Mouse (Mus musculus) bone marrow, adult 2 months (tissue): Measurements from ENCODE around the gene Mlana. TPM values are rescaled to one million over a fixed set of nuclear protein-coding genes. Genes with fewer than 3 reads are reported as not detected.

Experiments used
- H3K27ac ChIP-seq: fragments of 200-500 bp; 2 replicates; pipeline ENCODE4 v1.5.1; 2012; ENCODE audit warnings: low read depth, mild to moderate bottlenecking, control low read depth, inconsistent platforms, low read length; ENCODE audit not compliant: control insufficient read depth, poor library complexity, insufficient read depth
- H3K4me1 ChIP-seq: fragments of 200-500 bp; 2 replicates; pipeline ENCODE4 v1.6.1; 2011; ENCODE audit warnings: low read length; ENCODE audit not compliant: control insufficient read depth, insufficient read depth
- H3K4me3 ChIP-seq: fragments of 200-500 bp; replicated peaks from 2 replicates; pipeline ENCODE3; 2011; ENCODE audit warnings: mild to moderate bottlenecking, low read depth, low read length, control low read depth; ENCODE audit not compliant: control insufficient read depth
- CTCF ChIP-seq: fragments of 200-500 bp; IDR thresholded peaks from 2 replicates; pipeline ENCODE4 v1.5.1; 2011; ENCODE audit warnings: low read length, control low read depth; ENCODE audit not compliant: control insufficient read depth, insufficient read depth
- POLR2A ChIP-seq: fragments of 200-500 bp; IDR thresholded peaks from 2 replicates; pipeline ENCODE4 v1.6.1; 2011; ENCODE audit warnings: low read depth, mild to moderate bottlenecking, control low read depth, low read length, borderline replicate concordance; ENCODE audit not compliant: control insufficient read depth
- WGBS: fragments of 180-500 bp; shearing (Covaris S2); methylation state at CpG from one replicate; pipeline ENCODE4 v1.1.7; 2018; 5-methylcytosine and 5-hydroxymethylcytosine counted together
- polyA plus RNA-seq: library from polyadenylated mRNA; stranded (reverse); fragments of >200 nt; gene quantifications from 2 replicates; pipeline ENCODE4 v1.2.4, GENCODE M21; 2011; ENCODE audit warnings: low replicate concordance; ENCODE audit not compliant: missing spikeins, insufficient read depth, insufficient read length

Mlana gene
- polyA plus RNA-seq, 1 experiment = not detected

DNA sequence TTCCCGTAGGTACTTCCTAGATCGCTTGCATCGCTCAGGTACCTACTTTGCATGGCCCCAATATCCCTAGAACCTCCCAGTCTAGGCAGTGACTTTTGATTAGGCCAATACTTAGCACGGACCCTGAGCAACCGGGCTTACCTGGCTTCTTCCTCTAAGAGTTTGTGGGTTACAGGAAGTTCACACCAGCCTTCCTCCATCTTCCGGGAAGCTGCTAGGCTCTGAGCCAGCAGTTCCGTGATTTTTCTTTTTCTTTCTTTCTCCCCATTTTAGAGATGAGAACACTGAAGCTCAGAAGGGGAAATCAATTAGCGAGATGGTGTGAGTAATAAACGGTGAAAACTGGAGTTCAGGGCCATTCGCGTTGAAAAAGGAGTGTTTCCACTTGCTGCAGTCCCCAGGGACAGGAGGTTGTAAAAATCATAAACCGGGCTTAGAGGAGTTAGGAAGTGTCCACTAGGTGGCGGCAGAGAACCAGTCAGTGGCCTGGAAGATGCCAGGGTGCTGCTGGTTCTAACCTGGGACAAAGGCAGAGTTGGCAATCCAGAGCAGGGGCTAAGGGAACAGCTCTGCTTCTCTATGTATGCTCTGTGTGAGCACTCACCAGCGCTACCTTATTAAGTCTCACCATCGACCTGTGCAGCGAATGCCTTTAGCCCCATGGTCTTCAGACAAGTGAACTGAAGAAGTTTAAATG lies 13.6 kb upstream of the Mlana start:
- TF ChIP-seq CTCF (peak; percentile 84), POLR2A (no peak)
- H3K4me1 ChIP-seq = no peaks in the 10 kb centered on the region
- H3K4me3 ChIP-seq = no peak overlapping the region
- no peak overlapping the region for H3K27ac ChIP-seq
- 53% methylated on average over 16 of the region's 16 CpGs for WGBS

DNA sequence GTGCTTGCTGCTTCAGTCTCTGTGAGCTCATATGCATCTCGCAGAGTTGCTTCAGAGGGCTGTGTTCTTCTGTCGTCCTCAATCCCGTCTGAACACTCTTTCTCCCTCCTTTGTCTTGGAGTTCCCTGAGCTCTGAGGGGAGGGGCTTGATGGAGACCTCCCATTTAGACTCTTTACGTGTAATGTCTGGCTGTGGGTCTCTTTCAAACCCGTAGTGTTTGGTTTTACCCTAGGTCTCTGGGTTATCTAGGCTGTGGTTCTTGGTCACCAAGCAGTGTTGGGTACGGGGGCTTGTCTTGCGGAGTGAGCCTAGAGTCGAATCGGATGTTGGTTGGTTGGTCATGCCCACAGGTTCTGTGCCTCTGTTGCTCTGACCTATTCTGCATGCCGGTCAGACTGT lies 2.6 kb upstream of the Mlana start:
- 88% methylated on average over 10 of the region's 10 CpGs for WGBS
- no peak overlapping the region for H3K4me3 ChIP-seq
- no peak overlapping the region for H3K27ac ChIP-seq
- TF ChIP-seq CTCF (no peak), POLR2A (no peak)
- H3K4me1 ChIP-seq = no peaks in the 10 kb centered on the region

DNA sequence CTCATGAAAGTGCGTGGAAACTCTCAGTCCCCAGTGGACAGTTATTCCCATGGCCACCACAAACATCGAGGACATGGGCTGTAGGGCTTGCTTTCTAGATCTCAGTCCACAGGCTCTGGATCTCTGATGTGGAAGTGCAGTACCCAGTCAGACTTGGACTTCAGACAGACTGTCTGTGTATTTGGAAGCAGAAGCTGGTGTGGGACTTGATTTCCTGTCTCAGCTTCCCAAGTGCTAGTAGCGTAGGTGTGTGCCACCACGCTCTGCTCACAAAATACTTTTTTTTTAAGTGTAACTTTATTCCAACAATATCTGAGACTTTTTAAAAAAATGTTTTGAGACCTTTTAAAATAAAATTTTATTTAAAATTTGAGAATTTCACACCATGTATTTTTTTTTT lies 1.3 kb upstream of the Mlana start:
- H3K27ac ChIP-seq = no peak overlapping the region
- no peak overlapping the region for H3K4me3 ChIP-seq
- 76% methylated on average over 4 of the region's 4 CpGs for WGBS
- TF ChIP-seq POLR2A = no peak
- no peak for TF ChIP-seq CTCF
- H3K4me1 ChIP-seq = no peaks in the 10 kb centered on the region

DNA sequence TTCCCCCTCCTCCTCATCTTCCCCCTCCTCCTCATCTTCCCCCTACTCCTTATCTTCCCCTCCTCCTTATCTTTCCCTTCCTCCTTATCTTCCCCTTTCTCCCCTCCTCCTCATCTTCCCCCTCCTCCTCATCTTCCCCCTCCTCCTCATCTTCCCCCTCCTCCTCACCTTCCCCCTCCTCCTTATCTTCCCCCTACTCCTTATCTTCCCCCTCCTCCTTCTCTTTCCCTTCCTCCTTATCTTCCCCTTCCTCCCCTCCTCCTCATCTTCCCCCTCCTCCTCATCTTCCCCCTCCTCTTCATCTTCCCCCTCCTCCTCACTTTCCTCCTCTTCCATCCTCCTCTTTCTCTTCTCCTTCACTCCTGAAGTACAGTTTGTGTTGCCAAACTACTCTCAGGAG lies 784 bp upstream of the Mlana start:
- H3K4me1 ChIP-seq = no peaks in the 10 kb centered on the region
- TF ChIP-seq CTCF (no peak), POLR2A (no peak)
- H3K4me3 ChIP-seq = no peak overlapping the region
- H3K27ac ChIP-seq = no peak overlapping the region

DNA sequence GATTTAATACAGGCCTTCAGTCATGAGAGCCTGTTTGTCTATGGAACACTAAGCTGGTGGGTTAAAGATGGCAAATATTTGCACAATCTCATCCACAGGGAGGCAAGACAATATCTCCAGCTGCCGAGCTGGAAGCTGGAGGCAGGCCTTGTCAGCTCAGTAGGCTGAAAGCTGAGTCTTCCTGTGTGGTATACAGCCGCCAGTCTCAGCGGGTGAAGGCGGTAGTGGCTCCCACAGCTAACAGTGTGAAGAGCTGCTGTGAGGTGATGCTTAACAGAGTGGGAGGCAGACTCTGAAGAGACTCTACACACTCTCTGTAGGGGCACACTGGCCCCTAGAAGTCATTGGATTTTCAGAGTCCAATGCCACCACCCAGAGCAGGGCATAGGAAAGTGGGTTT lies 4.1 kb downstream of the Mlana start:
- no peak for TF ChIP-seq POLR2A
- TF ChIP-seq CTCF = no peak
- Histone ChIP-seq H3K4me1 (no peaks in the 10 kb centered on the region), H3K4me3 (no peak overlapping the region), H3K27ac (no peak overlapping the region)
- WGBS = 71% methylated on average over 4 of the region's 4 CpGs

DNA sequence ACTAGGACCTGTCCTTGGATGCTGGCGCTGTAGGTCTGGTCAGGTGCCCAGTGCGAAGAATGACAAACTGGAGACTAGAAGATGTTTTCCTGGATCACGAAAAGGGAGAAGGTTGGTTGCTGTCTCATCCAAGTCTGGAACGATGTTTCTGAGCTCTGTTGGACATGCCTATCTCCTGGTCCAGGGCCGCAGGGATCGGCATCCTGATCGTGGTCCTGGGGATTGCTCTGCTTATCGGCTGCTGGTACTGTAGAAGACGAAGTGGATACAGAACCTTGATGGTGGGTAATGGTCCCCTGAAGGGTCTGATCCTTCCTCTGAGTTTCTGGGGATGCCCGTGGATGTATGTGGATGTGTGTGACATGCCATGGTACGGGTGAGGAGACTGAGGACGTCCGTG lies 6.8 kb downstream of the Mlana start:
- H3K4me1 ChIP-seq = no peaks in the 10 kb centered on the region
- TF ChIP-seq CTCF (no peak), POLR2A (no peak)
- H3K4me3 ChIP-seq = no peak overlapping the region
- no peak overlapping the region for H3K27ac ChIP-seq
- WGBS = 83% methylated on average over 13 of the region's 13 CpGs

DNA sequence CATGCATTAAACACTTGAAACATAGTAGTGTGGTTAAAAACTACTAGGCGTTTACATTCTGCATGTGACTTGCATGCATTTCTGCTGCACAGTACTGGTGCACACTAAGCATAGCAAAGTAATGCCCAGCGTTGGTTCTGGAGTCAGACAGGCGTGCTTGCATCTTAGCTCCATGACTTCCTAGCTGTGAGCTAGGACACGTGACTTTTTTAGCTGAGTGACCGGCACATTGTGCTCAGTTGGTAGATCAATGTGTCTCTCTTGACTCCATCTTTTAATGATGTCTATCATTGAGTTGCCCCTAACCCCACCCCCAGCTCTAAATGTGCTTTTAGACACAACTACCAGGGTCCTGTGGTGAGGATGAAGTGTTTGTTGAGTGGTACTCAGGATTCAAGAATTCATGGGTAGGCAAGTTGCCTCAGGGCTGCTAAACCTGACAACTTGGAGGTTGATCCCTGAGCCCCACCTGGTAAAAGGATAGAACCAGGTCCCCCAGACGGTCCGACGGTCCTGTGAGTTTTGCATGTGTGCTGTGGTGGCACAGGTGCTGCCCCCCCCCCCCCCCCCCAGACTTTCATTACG lies 9.8 kb downstream of the Mlana start:
- Histone ChIP-seq H3K27ac (no peak overlapping the region), H3K4me1 (no peaks in the 10 kb centered on the region), H3K4me3 (no peak overlapping the region)
- TF ChIP-seq POLR2A (no peak), CTCF (no peak)
- WGBS = 66% methylated on average over 9 of the region's 9 CpGs

DNA sequence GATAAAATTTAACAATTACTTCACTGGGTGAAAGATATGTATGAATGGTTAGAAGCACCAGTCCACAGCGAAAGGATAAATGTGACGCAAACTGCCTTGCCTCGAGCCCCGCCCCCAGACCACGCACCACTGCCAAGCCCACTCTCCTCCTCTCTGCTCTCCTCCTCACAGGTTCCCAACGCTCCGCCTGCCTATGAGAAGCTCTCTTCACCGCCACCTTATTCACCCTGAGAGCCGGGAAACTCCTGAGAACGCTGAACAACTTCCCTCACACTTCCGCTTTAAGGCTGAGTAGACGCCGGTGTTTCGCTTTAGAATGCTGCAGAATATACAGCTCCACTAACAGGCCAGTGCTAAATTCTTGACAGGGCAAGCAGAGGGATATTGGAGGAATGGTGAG lies 10.4 kb downstream of the Mlana start:
- Histone ChIP-seq H3K27ac (no peak overlapping the region), H3K4me3 (peak overlapping the region; percentile 83), H3K4me1 (no peaks in the 10 kb centered on the region)
- TF ChIP-seq CTCF (no peak), POLR2A (no peak)
- WGBS = 22% methylated on average over 14 of the region's 14 CpGs
